Mouse (Mus musculus) lung, adult 18-20 months (tissue): ENCODE measurements around the gene Ephx4.
"Not testable (repeated sequence)": the region's sequence is repeated elsewhere in the genome, so short reads cannot be mapped to it uniquely, and the experiment has no call there.

Source experiments
- DNase-seq, 2 experiments: peaks; one replicate each; pipeline ENCODE4 v3.0.0; 2022; ENCODE audit warnings: mixed read lengths in 2 of 2

Gene Ephx4

GRCm38 (mm10) chr5:107402436-107402835 is at the start of gene Ephx4:
Gene Ephx4, plus strand, starts transcription at chr5:107402736.
- no peak for DNase-seq

GRCm38 (mm10) chr5:107353981-107354380 is 48.6 kb upstream of the Ephx4 start:
- no peak for DNase-seq

GRCm38 (mm10) chr5:107355801-107356200 is 46.7 kb upstream of the Ephx4 start:
- peak; percentile 12 to 25 for DNase-seq

GRCm38 (mm10) chr5:107357723-107358122 is 44.8 kb upstream of the Ephx4 start:
- DNase-seq: no peak

- DNase-seq: peak; percentile 88 to 92
Measured at GRCm38 (mm10) chr5:107359395-107360053, 43.0 kb upstream of the Ephx4 start.

- DNase-seq: no peak
Measured at GRCm38 (mm10) chr5:107360054-107360730, 42.3 kb upstream of the Ephx4 start.

- DNase-seq: no peak
Measured at GRCm38 (mm10) chr5:107370040-107370439, 32.5 kb upstream of the Ephx4 start.

- DNase-seq: no peak
Measured at GRCm38 (mm10) chr5:107371335-107371734, 31.2 kb upstream of the Ephx4 start.

- no peak for DNase-seq
Measured at GRCm38 (mm10) chr5:107373256-107373655, 29.3 kb upstream of the Ephx4 start.

- not testable (repeated sequence) for DNase-seq
Measured at GRCm38 (mm10) chr5:107386448-107386847, 16.1 kb upstream of the Ephx4 start.

GRCm38 (mm10) chr5:107387788-107388187 is 14.7 kb upstream of the Ephx4 start:
- no peak for DNase-seq

- DNase-seq: no peak
Measured at GRCm38 (mm10) chr5:107389373-107389772, 13.2 kb upstream of the Ephx4 start.

- DNase-seq: no peak
Measured at GRCm38 (mm10) chr5:107394437-107394836, 8.1 kb upstream of the Ephx4 start.

- DNase-seq: peak in 1 of 2 experiments; percentile 3
Measured at GRCm38 (mm10) chr5:107403011-107403946, 743 bp downstream of the Ephx4 start.

GRCm38 (mm10) chr5:107403947-107404684 is 1.6 kb downstream of the Ephx4 start:
- peak in 1 of 2 experiments; percentile 1 for DNase-seq

- no peak for DNase-seq
Measured at GRCm38 (mm10) chr5:107405361-107405760, 2.8 kb downstream of the Ephx4 start.

GRCm38 (mm10) chr5:107410305-107410704 is 7.8 kb downstream of the Ephx4 start:
- no peak for DNase-seq

- DNase-seq: peak in 1 of 2 experiments; percentile 18
Measured at GRCm38 (mm10) chr5:107411326-107411725, 8.8 kb downstream of the Ephx4 start.

- DNase-seq: no peak
Measured at GRCm38 (mm10) chr5:107412285-107412684, 9.7 kb downstream of the Ephx4 start.

- no peak for DNase-seq
Measured at GRCm38 (mm10) chr5:107415098-107415497, 12.6 kb downstream of the Ephx4 start.

- no peak for DNase-seq
Measured at GRCm38 (mm10) chr5:107421676-107422075, 19.1 kb downstream of the Ephx4 start.

GRCm38 (mm10) chr5:107431249-107431648 is 28.7 kb downstream of the Ephx4 start, which contains the start of gene Lpcat2b:
Gene Lpcat2b, plus strand, starts transcription at chr5:107431549.
- no peak for DNase-seq
